Mouse (Mus musculus) small intestine, adult 2 months (tissue): ENCODE results near the gene Gm9964. TPM values are rescaled to one million over a fixed set of nuclear protein-coding genes. Genes with fewer than 3 reads are reported as not detected.
A peak's percentile ranks its signal among the peaks of the same experiment; 100 is the strongest.

ENCODE experiments used
- H3K27ac ChIP-seq: fragments of 200-500 bp; 2 replicates; pipeline ENCODE4 v1.5.1; 2012; ENCODE audit warnings: low read depth, low read length, control low read depth, inconsistent platforms; ENCODE audit not compliant: insufficient read depth
- H3K27me3 ChIP-seq: fragments of 200-500 bp; 2 replicates; pipeline ENCODE4 v1.6.1; 2012; ENCODE audit warnings: mild to moderate bottlenecking, moderate library complexity, low read length, inconsistent platforms; ENCODE audit not compliant: control insufficient read depth, insufficient read depth
- H3K36me3 ChIP-seq: fragments of 200-500 bp; 2 replicates; pipeline ENCODE4 v1.6.1; 2012; ENCODE audit warnings: mild to moderate bottlenecking, low read length, control low read depth, inconsistent platforms; ENCODE audit not compliant: control insufficient read depth, insufficient read depth
- H3K4me1 ChIP-seq: fragments of 200-500 bp; 2 replicates; pipeline ENCODE4 v1.6.1; 2012; ENCODE audit warnings: low read length, inconsistent platforms, mixed read lengths; ENCODE audit not compliant: control insufficient read depth, insufficient read depth, insufficient read length
- H3K4me3 ChIP-seq: fragments of 200-500 bp; 2 replicates; pipeline ENCODE4 v1.5.1; 2012; ENCODE audit warnings: low read depth, mild to moderate bottlenecking, control low read depth, inconsistent platforms, low read length, moderate library complexity
- CTCF ChIP-seq: fragments of 200-500 bp; IDR thresholded peaks from 2 replicates; pipeline ENCODE4 v1.5.1; 2012; ENCODE audit warnings: low read depth, mild to moderate bottlenecking, control low read depth, inconsistent platforms, low read length, moderate library complexity, mixed read lengths; ENCODE audit not compliant: insufficient replicate concordance, insufficient read length; ENCODE audit errors: extremely low read depth
- POLR2A ChIP-seq: fragments of 200-500 bp; IDR thresholded peaks from 2 replicates; pipeline ENCODE4 v1.6.1; 2012; ENCODE audit warnings: low read depth, mild to moderate bottlenecking, control low read depth, inconsistent platforms, low read length, moderate library complexity
- WGBS: fragments of 180-500 bp; shearing (Covaris S2); methylation state at CpG from one replicate; pipeline ENCODE4 v1.1.7; 2018; 5-methylcytosine and 5-hydroxymethylcytosine counted together
- polyA plus RNA-seq: library from polyadenylated mRNA; depleted of rRNA; stranded (reverse); fragments of >200 nt; gene quantifications from 2 replicates; pipeline ENCODE4 v1.2.3, GENCODE M21; 2012

Gene Gm9964
- polyA plus RNA-seq, 1 experiment = not detected

DNA sequence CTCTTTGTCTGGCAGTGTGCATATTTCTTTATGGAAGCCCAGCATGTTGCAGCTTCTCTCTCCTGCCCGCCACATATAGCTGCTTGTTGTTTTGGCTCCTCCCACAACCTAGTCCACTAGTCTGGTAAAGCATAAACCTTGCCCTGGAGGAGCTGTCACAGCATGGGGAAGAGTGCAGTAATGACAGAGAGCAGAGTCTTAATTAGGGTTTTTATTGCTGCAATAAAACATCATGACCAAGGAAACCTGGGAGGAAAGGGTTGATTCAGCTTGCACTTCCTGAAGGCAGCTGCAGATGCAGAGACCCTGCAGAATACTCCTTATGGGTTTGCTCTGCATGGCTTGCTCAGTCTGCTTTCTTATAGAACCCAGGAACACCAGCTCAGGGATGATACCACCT lies 2.7 kb downstream of the Gm9964 start:
- H3K4me1 ChIP-seq = peaks cover 32% of the 10 kb centered on the region
- H3K27me3 ChIP-seq = no peaks in the 10 kb centered on the region
- WGBS = 13% methylated on average over 1 of the region's 1 CpGs
- peak overlapping the region; percentile 95 for H3K27ac ChIP-seq
- no peak overlapping the region for H3K4me3 ChIP-seq
- H3K36me3 ChIP-seq = no peaks in the 10 kb centered on the region
- no peak for TF ChIP-seq POLR2A

DNA sequence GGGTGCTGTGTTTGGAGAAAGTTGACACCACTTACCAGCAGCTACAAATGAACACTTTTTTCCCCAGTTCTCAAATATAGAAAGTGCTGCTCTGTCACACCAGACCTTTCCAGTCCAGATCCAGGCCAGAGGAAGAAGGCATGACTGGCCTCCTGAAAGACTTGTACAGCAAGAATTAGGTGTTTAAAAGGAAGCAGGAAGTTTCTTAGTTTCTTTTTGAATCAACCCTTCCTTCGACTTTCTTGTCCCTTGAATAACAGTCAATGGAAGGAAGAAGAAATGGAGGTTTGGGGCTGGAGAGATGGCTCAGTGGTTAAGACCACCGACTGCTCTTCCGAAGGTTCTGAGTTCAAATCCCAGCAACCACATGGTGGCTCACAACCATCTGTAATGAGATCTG lies 3.7 kb downstream of the Gm9964 start:
- Histone ChIP-seq H3K27me3 (no peaks in the 10 kb centered on the region), H3K36me3 (no peaks in the 10 kb centered on the region), H3K27ac (peak overlapping the region; percentile 58), H3K4me1 (peaks cover 35% of the 10 kb centered on the region), H3K4me3 (no peak overlapping the region)
- 60% methylated on average over 3 of the region's 3 CpGs for WGBS
- TF ChIP-seq CTCF = no peak
- no peak for TF ChIP-seq POLR2A

DNA sequence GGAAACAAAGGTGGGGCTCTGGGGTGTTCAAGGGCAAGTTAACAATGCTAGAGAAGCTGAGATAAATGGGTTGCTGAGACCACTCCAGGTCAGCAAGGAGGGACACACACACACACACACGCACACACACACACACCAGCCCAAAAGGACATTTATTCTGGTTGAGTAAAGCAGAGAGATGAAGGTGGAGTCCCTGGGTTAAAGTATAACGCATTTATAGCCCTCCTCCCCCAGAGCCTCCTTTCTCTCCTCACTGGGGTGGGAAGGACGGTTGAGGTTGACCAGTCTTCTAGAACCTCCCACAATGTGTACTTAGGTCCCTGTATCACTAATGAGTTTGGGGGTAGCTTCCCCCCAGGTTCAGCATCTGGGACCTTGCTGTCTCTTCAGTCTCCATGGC lies 4.6 kb downstream of the Gm9964 start:
- Histone ChIP-seq H3K36me3 (no peaks in the 10 kb centered on the region), H3K27ac (peak overlapping the region; percentile 58), H3K4me1 (peaks cover 39% of the 10 kb centered on the region), H3K27me3 (no peaks in the 10 kb centered on the region), H3K4me3 (no peak overlapping the region)
- TF ChIP-seq POLR2A (no peak), CTCF (no peak)
- WGBS = 26% methylated on average over 3 of the region's 3 CpGs

DNA sequence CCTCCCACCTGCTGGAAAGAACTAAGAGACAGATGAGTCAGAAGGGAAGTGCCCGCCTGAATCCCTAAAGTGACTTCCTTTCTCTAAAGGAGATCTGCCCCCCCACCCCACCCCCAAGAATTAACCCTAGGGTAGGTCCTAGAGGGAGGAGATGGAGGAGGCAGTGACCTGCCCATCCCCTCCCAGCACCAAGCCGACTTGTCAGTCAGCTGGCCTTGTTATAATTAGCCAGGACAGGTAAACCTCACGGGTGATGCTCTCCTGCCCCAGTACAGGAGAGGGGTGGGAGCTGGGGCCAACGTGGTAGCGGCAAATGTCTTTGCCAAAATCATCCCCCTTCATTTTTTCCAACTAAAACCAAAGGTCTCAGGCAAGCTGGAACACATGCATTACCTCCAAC lies 5.1 kb downstream of the Gm9964 start:
- no peak overlapping the region for H3K4me3 ChIP-seq
- WGBS = 30% methylated on average over 5 of the region's 5 CpGs
- H3K27ac ChIP-seq = peak overlapping the region; percentile 85; the same call in 1 of the 2 replicates
- no peak for TF ChIP-seq POLR2A
- no peak for TF ChIP-seq CTCF
- no peaks in the 10 kb centered on the region for H3K36me3 ChIP-seq
- H3K27me3 ChIP-seq = no peaks in the 10 kb centered on the region
- H3K4me1 ChIP-seq = peaks cover 42% of the 10 kb centered on the region

DNA sequence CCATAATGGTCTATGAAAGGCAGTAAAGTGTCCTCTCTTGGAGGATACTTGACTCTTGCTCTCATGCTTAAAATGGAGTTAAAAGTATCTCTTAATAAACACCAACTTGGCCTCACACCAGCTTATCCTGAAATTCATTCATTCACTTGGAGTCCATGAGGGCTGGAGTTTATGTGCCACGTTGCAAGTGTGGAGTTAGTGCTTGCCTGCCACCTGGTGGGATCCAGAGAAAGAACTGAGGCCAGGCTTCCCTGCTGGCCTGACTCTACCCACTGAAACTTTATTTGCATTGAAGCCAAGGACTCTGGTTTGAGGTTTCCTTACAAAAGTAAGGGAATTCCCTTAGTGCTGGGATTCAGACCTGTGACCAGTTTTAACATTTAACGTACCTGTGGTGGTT lies 6.2 kb downstream of the Gm9964 start:
- H3K27ac ChIP-seq = peak overlapping the region; percentile 25; the same call in 1 of the 2 replicates
- WGBS = 50% methylated on average over 2 of the region's 2 CpGs
- no peak overlapping the region for H3K4me3 ChIP-seq
- H3K4me1 ChIP-seq = peaks cover 42% of the 10 kb centered on the region
- no peaks in the 10 kb centered on the region for H3K36me3 ChIP-seq
- H3K27me3 ChIP-seq = no peaks in the 10 kb centered on the region
- TF ChIP-seq CTCF (peak; percentile 62; the same call in 1 of the 2 replicates), POLR2A (no peak)

DNA sequence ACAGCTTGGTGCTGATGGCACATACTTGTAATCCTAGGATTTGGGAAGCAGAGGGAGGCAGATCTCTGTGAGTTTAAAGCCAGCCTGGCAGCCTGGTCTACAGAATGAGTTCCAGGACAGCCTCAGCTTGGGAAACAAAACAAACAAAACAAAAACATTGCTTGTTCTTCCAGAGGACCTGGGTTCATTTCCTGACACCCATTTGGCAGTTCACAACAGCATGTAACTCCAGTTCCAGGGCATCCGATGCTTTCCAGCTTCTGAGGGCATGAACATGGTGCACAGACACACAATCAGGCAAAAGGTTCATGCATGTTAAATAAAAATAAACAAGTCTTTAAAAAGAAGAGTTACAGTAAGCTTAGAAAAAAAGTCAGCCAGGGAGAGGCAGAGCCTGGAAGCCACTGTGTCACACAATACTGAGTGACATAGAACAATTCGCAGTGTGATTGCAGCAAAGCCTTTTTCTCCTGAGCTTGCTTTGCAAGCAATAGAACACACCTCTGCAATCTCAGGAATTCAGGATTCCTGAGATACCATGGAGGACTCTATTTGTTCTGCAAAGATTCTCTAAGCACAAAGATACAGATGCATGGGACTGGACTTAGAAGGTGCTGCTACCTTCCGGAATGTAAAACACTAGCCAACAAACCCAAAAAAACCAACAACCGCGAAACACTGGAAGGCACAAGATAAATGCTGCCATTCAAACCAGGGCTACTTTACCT lies 7.6 kb downstream of the Gm9964 start:
- Histone ChIP-seq H3K27me3 (no peaks in the 10 kb centered on the region), H3K4me3 (no peak overlapping the region), H3K4me1 (peaks cover 42% of the 10 kb centered on the region), H3K27ac (no peak overlapping the region), H3K36me3 (no peaks in the 10 kb centered on the region)
- 89% methylated on average over 5 of the region's 5 CpGs for WGBS
- no peak for TF ChIP-seq CTCF
- TF ChIP-seq POLR2A = no peak

DNA sequence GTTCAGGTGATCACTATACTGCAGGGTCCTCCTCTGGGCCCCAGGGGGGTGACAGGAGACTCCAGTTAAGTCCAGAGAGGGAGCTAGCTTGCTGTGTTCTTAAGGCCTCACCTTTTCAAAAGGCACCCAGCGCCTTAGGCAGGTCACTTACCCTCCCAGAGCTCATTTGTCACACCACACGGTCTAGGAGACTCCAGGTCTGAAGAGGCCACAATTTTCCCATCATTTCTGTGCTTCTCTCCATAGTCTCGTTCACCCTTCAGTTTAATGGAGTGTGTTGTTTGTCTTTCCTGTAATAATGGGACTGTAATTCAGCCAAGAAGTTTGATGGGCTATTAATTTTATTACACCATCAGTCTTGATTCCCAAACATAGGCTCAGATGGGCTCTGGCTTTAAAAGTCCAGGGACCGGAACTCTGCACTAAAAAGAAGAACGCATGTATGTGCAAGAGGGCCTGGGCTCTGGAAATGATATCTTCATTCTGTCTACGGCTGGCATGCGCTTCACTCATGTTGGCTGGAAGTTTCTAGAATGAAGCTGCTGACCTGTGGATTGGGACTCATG lies 8.3 kb downstream of the Gm9964 start:
- H3K4me1 ChIP-seq = peaks cover 38% of the 10 kb centered on the region
- TF ChIP-seq POLR2A (no peak), CTCF (no peak)
- H3K27me3 ChIP-seq = no peaks in the 10 kb centered on the region
- no peak overlapping the region for H3K4me3 ChIP-seq
- 29% methylated on average over 7 of the region's 7 CpGs for WGBS
- no peak overlapping the region for H3K27ac ChIP-seq
- no peaks in the 10 kb centered on the region for H3K36me3 ChIP-seq

DNA sequence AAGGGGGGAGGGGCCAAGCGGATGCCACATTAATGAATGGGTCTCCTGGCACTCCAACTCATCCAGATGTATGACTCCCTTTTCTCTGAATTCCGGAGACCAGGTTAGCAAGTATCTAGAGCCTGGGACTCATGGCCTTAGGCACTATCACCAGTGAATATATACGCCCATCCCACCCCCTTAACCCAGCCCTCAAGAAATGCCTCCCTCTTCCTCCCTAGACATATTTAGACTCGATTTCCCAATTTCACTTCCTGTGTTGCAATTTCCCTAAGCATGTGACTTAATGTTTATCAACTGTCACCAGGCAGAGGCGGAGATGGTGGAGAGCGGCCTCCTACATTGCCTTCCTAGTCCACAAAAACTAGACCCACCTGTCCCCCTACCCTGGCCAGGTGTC lies 9.3 kb downstream of the Gm9964 start:
- no peak overlapping the region for H3K4me3 ChIP-seq
- no peaks in the 10 kb centered on the region for H3K36me3 ChIP-seq
- WGBS = 70% methylated on average over 6 of the region's 6 CpGs
- no peak for TF ChIP-seq POLR2A
- no peak for TF ChIP-seq CTCF
- no peaks in the 10 kb centered on the region for H3K27me3 ChIP-seq
- H3K27ac ChIP-seq = 0 out of 2 replicates have a peak overlapping the region, but pooled peaks have one; percentile 11
- peaks cover 32% of the 10 kb centered on the region for H3K4me1 ChIP-seq
